Mouse (Mus musculus): Measurements from ENCODE around the gene Klf6.

DNA sequence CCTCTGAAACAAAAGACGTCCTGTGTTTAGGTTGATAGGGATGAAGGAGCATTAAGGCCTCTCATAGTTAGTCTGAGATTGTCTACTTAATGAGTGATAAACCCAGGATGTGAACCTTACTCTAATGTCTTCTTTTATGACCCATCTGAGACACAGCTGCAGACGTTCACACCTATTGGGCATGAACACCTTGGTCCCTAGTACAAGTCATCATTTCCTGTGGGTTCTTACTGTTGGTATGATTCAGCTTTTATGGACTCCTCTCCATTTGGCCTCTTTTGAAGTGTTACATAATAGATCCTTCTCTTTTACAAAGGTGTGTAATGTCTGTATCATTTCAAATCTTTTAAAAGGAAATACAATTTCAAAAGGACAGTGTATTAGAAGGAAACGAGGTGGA lies 51.9 kb downstream of the Klf6 start:
- TF ChIP-seq CTCF (IDR thresholded peaks at IDR 0.05; ENCODE audit: borderline replicate concordance, extremely low read depth, insufficient read depth, insufficient read length) (no peak), POLR2A (IDR thresholded peaks at IDR 0.05; ENCODE audit: borderline replicate concordance, extremely low read depth, insufficient read depth, insufficient read length, poor library complexity, severe bottlenecking) (no peak)

Measured in brain, embryonic 14.5 days (tissue).